Mouse (Mus musculus) forebrain, embryonic 16.5 days (tissue): ENCODE results near the gene Mob2. TPM values are rescaled to one million over a fixed set of nuclear protein-coding genes. Genes with fewer than 3 reads are reported as not detected.
A peak's percentile ranks its signal among the peaks of the same experiment; 100 is the strongest.

Source experiments
- ATAC-seq: fragments of 200-750 bp; cut with Nextera tagmentation; 2 replicates; pipeline ENCODE4 v1.8.0; 2017; ENCODE audit warnings: mild to moderate bottlenecking, moderate library complexity
- H3K27ac ChIP-seq: fragments of 300-500 bp; sonication (generic); 2 replicates; pipeline ENCODE4 v1.5.1; 2014; ENCODE audit warnings: low read length, control low read depth
- H3K27me3 ChIP-seq: fragments of 300-500 bp; sonication (generic); replicated peaks from 2 replicates; pipeline ENCODE4 v1.6.1; 2014; ENCODE audit warnings: low read length; ENCODE audit not compliant: control insufficient read depth, insufficient read depth
- H3K36me3 ChIP-seq: fragments of 300-500 bp; sonication (generic); 2 replicates; pipeline ENCODE4 v1.6.1; 2014; ENCODE audit not compliant: control insufficient read depth, insufficient read depth
- H3K4me1 ChIP-seq: fragments of 300-500 bp; sonication (generic); replicated peaks from 2 replicates; pipeline ENCODE4 v1.6.1; 2014; ENCODE audit warnings: low read length; ENCODE audit not compliant: control insufficient read depth, insufficient read depth
- H3K4me2 ChIP-seq: fragments of 300-500 bp; sonication (generic); 2 replicates; pipeline ENCODE4 v1.6.1; 2014; ENCODE audit warnings: mild to moderate bottlenecking, low read length, control low read depth
- H3K4me3 ChIP-seq: fragments of 300-500 bp; sonication (generic); replicated peaks from 2 replicates; pipeline ENCODE4 v1.5.1; 2014; ENCODE audit warnings: mild to moderate bottlenecking, low read length, control low read depth
- H3K9ac ChIP-seq: fragments of 300-500 bp; sonication (generic); replicated peaks from 2 replicates; pipeline ENCODE4 v1.6.1; 2014; ENCODE audit warnings: low read depth, low read length, control low read depth
- H3K9me3 ChIP-seq: fragments of 300-500 bp; sonication (generic); 2 replicates; pipeline ENCODE4 v1.6.1; 2016; ENCODE audit warnings: low read length; ENCODE audit not compliant: control insufficient read depth
- WGBS: fragments of 180-500 bp; shearing (Covaris S2); extraction: QIAGEN DNeasy Blood & Tissue Kit; methylation state at CpG from one replicate; pipeline ENCODE4 v1.1.7; 2014; 5-methylcytosine and 5-hydroxymethylcytosine counted together
- polyA plus RNA-seq: library from polyadenylated mRNA; unstranded; fragments of >200 nt; fragmentation: Nextera tagmentation; extraction: Ambion mirVana; gene quantifications from 2 replicates; pipeline ENCODE4 v1.2.1, GENCODE M21; 2015

Mob2 gene
- 53.2 and 54.2 TPM in 2 replicates for polyA plus RNA-seq

GRCm38 (mm10) chr7:142060931-142061565 lies at the start of gene Mob2:
Gene Mob2 (minus strand): TSS chr7:142061065.
- Histone ChIP-seq H3K4me2 (peak within 1 kb of the TSS; percentile 92), H3K4me1 (peaks cover 20% of the 10 kb centered on the region), H3K27me3 (0 out of 2 replicates have a peak, but pooled peaks cover 2% of the 10 kb centered on the region), H3K9me3 (no peaks in the 10 kb centered on the region), H3K36me3 (no peaks in the 10 kb centered on the region), H3K4me3 (peak within 1 kb of the TSS; percentile 94), H3K27ac (peak within 1 kb of the TSS; percentile 37), H3K9ac (peak within 1 kb of the TSS; percentile 84)
- 1% methylated on average over 37 of the region's 49 CpGs for WGBS
- peak; percentile 96 for ATAC-seq

- Histone ChIP-seq H3K9me3 (no peaks in the 10 kb centered on the region), H3K9ac (no peak overlapping the region), H3K27me3 (no peaks in the 10 kb centered on the region), H3K4me3 (no peak overlapping the region), H3K4me1 (no peaks in the 10 kb centered on the region), H3K27ac (no peak overlapping the region), H3K4me2 (no peak overlapping the region), H3K36me3 (no peaks in the 10 kb centered on the region)
- no peak for ATAC-seq
- WGBS = 62% methylated on average over 5 of the region's 5 CpGs
Measured at GRCm38 (mm10) chr7:142104747-142105146, 43.9 kb upstream of the Mob2 start.

- H3K9me3 ChIP-seq = no peaks in the 10 kb centered on the region
- H3K4me3 ChIP-seq = no peak overlapping the region
- 8% methylated on average over 9 of the region's 9 CpGs for whole genome bisulfite sequencing
- no peaks in the 10 kb centered on the region; the same call in 1 of the 2 replicates for H3K27me3 ChIP-seq
- H3K4me1 ChIP-seq = peaks cover 22% of the 10 kb centered on the region
- no peaks in the 10 kb centered on the region for H3K36me3 ChIP-seq
- no peak overlapping the region for H3K9ac ChIP-seq
- peak overlapping the region; percentile 27; the same call in 1 of the 2 replicates for H3K4me2 ChIP-seq
- peak; percentile 60 for ATAC-seq
- H3K27ac ChIP-seq = no peak overlapping the region
Measured at GRCm38 (mm10) chr7:142097776-142098175, 36.9 kb upstream of the Mob2 start.

- H3K27me3 ChIP-seq = no peaks in the 10 kb centered on the region; the same call in 1 of the 2 replicates
- no peak for ATAC-seq
- H3K4me2 ChIP-seq = no peak overlapping the region; the same call in 1 of the 2 replicates
- H3K9ac ChIP-seq = no peak overlapping the region
- H3K27ac ChIP-seq = no peak overlapping the region
- H3K4me3 ChIP-seq = no peak overlapping the region
- no peaks in the 10 kb centered on the region for H3K9me3 ChIP-seq
- no peaks in the 10 kb centered on the region for H3K36me3 ChIP-seq
- peaks cover 33% of the 10 kb centered on the region for H3K4me1 ChIP-seq
- 71% methylated on average over 4 of the region's 4 CpGs for WGBS
Measured at GRCm38 (mm10) chr7:142096701-142097100, 35.8 kb upstream of the Mob2 start.

GRCm38 (mm10) chr7:142095183-142095931 lies 34.5 kb upstream of the Mob2 start, which contains the start of gene Dusp8:
Gene Dusp8 (minus strand): TSS chr7:142095843.
- Histone ChIP-seq H3K4me3 (peak within 1 kb of the TSS; percentile 81), H3K27me3 (no peaks in the 10 kb centered on the region; the same call in 1 of the 2 replicates), H3K4me1 (peaks cover 47% of the 10 kb centered on the region), H3K9me3 (no peaks in the 10 kb centered on the region), H3K4me2 (peak within 1 kb of the TSS; percentile 72), H3K36me3 (no peaks in the 10 kb centered on the region), H3K9ac (peak within 1 kb of the TSS; percentile 98), H3K27ac (peak within 1 kb of the TSS; percentile 94)
- ATAC-seq = peak; percentile 81
- WGBS = under 1% methylated on average over 59 of the region's 63 CpGs

GRCm38 (mm10) chr7:142094301-142095143 lies 33.7 kb upstream of the Mob2 start:
- Histone ChIP-seq H3K27ac (peak overlapping the region; percentile 94), H3K27me3 (no peaks in the 10 kb centered on the region; the same call in 1 of the 2 replicates), H3K4me2 (peak overlapping the region; percentile 72), H3K36me3 (no peaks in the 10 kb centered on the region), H3K4me3 (peak overlapping the region; percentile 81), H3K9me3 (no peaks in the 10 kb centered on the region), H3K4me1 (peaks cover 55% of the 10 kb centered on the region), H3K9ac (peak overlapping the region; percentile 98)
- under 1% methylated on average over 73 of the region's 89 CpGs for WGBS
- peak; percentile 26 for ATAC-seq

GRCm38 (mm10) chr7:142093696-142094240 lies 32.9 kb upstream of the Mob2 start:
- peak overlapping the region; percentile 81 for H3K4me3 ChIP-seq
- H3K4me2 ChIP-seq = peak overlapping the region; percentile 72
- 22% methylated on average over 6 of the region's 6 CpGs for WGBS
- H3K27ac ChIP-seq = peak overlapping the region; percentile 94; the same call in 1 of the 2 replicates
- peaks cover 62% of the 10 kb centered on the region for H3K4me1 ChIP-seq
- H3K9me3 ChIP-seq = no peaks in the 10 kb centered on the region
- ATAC-seq = no peak
- H3K27me3 ChIP-seq = no peaks in the 10 kb centered on the region; the same call in 1 of the 2 replicates
- peak overlapping the region; percentile 98 for H3K9ac ChIP-seq
- H3K36me3 ChIP-seq = no peaks in the 10 kb centered on the region

- Histone ChIP-seq H3K9me3 (no peaks in the 10 kb centered on the region), H3K27me3 (no peaks in the 10 kb centered on the region; the same call in 1 of the 2 replicates), H3K27ac (peak overlapping the region; percentile 81), H3K36me3 (no peaks in the 10 kb centered on the region), H3K9ac (peak overlapping the region; percentile 98), H3K4me3 (peak overlapping the region; percentile 81), H3K4me2 (peak overlapping the region; percentile 72), H3K4me1 (peaks cover 69% of the 10 kb centered on the region)
- ATAC-seq = no peak
- 45% methylated on average over 1 of the region's 1 CpGs for WGBS
Measured at GRCm38 (mm10) chr7:142092991-142093390, 32.1 kb upstream of the Mob2 start.
